Mouse (Mus musculus) monocyte, adult 5-6 weeks (primary cell): ENCODE data around the gene Map3k11. TPM values are rescaled to one million over a fixed set of nuclear protein-coding genes. Genes with fewer than 3 reads are reported as not detected.
"Not testable (repeated sequence)": the region's sequence is repeated elsewhere in the genome, so short reads cannot be mapped to it uniquely, and the experiment has no call there.

Experiments used
- ATAC-seq: fragments of 153-309, 156-312 bp; replicated peaks from 2 replicates; pipeline ENCODE4 v1.8.0; 2017; ENCODE audit warnings: mild to moderate bottlenecking; ENCODE audit not compliant: low TSS enrichment, insufficient number of reproducible peaks, severe bottlenecking, poor library complexity, low FRiP score
- total RNA-seq: library from RNA; stranded (forward); fragments of 200-1000, 200-491, 200-594 nt; gene quantifications from 3 replicates; pipeline ENCODE4 v1.2.3, GENCODE M21; 2017

The Map3k11 gene
- total RNA-seq, 1 experiment from 2014 or later, result 46.8 TPM

DNA sequence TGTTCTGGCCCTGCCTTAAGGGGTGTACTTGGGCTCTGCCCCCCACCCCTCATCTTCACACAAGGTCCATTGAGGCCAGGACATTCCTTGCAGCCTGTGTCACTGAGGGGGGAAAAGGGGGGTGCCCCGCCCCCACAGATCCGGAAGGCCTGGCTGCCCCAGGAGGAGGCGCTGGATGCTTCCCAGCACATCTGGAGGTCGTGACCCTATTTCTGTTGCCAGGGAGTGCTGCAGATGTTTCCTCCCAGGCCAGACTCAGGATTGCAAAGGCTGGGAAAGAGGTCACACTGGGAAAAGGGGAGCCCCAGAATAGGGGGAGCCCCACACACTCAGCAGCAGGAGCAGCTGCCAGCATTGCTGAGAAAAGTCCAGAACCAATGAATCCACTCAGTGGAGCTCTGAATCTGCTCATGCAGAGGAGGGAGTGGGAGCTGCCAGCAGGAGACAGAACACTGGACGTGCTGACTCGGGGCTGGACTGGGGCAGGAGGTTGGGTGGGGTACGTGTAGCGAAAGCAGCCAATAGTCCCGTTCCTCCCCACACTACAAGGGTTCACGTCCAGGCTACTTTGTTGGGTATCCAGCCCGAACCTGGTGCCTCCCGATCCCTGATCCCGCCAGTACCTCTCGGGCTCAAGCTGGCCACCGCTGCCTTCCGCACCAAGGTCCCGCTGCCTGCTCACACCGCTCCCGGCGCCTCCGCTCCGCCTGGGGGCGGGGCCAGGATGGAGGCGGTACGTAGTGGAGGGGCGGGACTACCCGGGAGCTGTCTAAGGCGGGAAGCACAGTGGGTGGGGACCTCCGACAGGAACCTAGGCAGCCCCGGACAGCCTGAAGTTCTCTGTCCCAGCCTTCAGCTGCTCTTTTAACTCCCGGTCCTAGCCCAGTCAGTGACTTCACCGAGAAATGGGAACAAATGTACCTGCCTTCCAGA is 25.3 kb upstream of the Map3k11 start, which contains the start of gene Sipa1:
Sipa1 (minus strand) TSS at position 727 of the 933 bp plus-strand sequence.
- ATAC-seq, result peak; percentile 80

DNA sequence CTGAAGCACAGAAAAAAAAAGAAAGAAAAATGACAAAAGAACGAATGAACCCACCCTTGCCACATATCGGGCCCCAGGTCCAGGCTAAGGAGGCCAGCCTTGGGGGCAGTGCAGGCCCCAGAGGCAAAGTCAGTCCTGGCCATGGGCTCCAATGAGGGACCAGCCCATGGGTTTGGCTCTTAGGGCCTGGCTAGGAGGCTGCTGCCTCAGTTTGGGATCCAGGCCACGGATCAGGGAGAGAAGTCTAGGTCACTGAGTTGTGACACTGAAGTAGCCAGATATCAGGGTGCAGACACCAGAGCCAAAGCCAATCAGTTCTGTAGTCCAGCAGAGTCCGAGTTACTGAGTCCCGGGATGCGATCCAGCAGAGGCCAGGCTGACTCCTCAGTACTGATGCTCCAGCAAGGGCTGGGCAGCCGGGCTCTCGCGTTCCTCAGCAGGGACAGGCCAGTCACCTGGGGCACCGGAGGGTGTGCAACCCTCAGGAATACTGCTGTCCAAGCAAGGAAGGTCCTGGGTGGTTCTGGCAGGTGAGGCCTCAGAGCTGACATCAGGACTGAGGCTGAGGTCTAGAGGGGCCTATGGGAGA is 23.8 kb upstream of the Map3k11 start:
- no peak for ATAC-seq

DNA sequence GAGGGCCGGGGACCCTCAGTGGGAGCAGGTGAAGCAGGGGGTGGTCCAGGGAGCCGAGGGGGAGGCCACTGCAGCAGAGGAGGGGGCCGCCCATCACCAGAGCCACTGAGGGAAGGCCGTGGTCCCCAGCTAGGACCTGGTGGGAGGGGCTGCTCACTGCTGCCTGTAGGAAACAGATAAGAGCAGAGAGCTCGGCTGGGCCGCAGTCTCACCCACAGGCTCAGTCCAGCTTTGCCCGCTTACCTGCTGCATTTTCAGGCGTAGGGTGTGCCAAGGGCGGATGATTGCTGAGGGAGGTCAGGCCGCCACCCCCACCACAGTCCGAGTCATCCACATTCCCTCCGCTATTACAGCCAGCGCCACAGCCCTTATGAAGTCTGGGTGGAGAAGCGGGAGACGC is 23.1 kb upstream of the Map3k11 start:
- ATAC-seq, result no peak

GRCm38 (mm10) chr19:5666386-5666785 is 22.2 kb upstream of the Map3k11 start:
- no peak for ATAC-seq

GRCm38 (mm10) chr19:5668372-5668771 is 20.2 kb upstream of the Map3k11 start:
- no peak for ATAC-seq

DNA sequence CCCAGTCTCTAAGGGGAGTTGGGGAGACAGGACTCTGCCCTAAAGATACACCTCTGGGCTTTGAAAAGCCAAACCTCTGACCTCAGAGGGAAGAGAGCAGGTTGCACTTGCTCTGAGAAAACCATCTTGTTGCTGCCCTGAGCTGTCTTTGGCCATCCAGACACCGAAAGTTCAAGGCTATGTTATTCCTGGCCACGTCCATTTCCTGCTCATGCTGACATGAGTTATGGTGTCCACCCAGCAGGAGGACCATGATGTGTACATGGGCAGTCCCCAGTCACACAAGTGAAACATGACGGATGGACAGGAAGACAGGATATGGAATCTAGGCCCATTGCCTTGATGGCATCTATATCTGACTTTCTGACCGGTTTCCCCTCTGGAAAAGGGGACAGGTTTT is 8.1 kb upstream of the Map3k11 start:
- no peak for ATAC-seq

GRCm38 (mm10) chr19:5684236-5684635 is 4.3 kb upstream of the Map3k11 start:
- ATAC-seq, result no peak

- ATAC-seq, result no peak
Observed at GRCm38 (mm10) chr19:5684985-5685384, 3.6 kb upstream of the Map3k11 start.

DNA sequence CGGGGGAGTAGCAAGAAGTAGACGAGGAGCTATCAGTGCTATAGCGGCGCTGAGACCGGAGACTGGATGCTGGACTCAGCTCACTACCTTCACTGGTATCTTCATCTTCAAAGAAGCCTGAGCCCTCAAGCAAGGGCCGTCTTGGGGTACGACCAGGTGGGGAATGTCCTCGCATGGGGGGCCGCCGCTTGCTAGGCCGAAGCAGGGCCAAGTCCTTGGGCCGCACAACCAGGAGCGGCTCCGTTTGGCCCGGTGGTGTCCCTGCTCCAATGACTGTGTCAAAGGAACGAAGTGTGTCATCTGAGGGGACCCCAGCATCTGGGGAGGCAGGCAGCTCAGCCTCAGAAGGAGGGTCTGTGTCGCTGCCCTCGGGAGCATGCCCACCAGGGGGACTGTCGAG is 3.1 kb upstream of the Map3k11 start:
- no peak for ATAC-seq

- ATAC-seq, result no peak
Observed at GRCm38 (mm10) chr19:5685861-5686260, 2.7 kb upstream of the Map3k11 start.

DNA sequence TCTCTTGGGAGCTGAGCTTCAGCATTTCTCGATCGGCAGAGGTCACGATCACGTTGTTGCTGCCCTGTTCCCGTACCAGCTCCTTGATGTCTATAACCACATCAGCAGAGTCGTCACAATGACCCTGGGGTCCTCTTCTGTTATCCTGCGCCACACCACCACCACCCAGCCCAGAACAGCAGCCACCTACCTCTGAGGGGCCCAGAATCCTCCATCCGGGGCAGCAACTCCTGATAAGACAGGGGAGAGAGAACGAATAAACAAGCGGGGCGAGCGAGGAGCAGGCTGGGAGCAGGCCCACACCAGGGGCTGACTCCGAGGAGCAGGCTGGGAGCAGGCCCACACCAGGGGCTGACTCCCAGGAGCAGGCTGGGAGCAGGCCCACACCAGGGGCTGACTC is 2.1 kb upstream of the Map3k11 start:
- ATAC-seq, result no peak

DNA sequence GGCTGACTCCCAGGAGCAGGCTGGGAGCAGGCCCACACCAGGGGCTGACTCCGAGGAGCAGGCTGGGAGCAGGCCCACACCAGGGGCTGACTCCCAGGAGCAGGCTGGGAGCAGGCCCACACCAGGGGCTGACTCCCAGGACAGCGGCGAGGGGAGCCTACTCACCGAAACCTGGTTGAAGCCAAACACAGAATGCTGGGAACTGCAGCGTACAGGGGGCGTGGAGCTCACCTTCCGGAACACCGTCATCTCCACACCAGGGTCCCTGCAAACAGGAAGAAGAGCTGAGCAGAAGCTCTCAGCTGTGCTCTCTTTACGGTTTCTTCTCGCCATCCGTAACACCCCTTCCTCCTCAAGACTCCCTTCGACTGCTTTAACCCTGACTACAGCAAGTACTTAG is 1.6 kb upstream of the Map3k11 start:
- not testable (repeated sequence) for ATAC-seq

DNA sequence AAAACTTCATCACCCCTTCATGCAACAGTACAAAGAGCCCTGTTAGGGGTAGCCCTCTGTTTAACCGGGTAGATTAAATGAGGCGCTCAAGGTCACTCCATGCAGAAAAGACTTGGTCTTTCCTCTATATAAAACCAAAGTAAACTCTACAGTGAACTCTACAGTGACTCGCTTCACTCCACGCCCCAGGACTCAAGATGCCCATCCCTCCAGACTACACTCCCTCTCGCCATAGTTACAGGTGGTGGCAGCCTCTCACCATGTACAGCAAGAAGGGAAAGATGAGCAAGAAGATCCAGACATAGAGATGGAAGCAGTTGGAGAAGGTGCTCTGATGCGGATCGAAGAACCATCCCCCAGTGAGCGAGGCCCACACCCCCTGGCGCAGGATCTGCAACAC is 804 bp upstream of the Map3k11 start:
- ATAC-seq, result no peak

DNA sequence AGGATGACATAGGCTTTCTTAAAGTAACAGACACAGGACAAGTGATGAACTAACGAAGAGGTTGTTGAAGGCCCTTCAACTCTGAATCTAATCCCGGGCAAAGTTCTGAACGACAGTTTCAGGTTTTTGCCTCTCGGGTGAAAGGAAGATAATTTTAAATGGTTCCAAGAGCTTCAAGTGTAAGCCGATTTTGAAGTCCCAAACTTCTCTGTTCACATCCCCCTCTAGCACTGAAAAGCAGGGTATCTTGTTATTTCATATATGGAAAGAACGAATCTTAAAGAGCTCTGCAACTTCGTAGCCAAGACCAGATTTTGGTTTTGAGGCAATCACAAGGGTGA is 516 bp downstream of the Map3k11 start:
- ATAC-seq, result no peak

DNA sequence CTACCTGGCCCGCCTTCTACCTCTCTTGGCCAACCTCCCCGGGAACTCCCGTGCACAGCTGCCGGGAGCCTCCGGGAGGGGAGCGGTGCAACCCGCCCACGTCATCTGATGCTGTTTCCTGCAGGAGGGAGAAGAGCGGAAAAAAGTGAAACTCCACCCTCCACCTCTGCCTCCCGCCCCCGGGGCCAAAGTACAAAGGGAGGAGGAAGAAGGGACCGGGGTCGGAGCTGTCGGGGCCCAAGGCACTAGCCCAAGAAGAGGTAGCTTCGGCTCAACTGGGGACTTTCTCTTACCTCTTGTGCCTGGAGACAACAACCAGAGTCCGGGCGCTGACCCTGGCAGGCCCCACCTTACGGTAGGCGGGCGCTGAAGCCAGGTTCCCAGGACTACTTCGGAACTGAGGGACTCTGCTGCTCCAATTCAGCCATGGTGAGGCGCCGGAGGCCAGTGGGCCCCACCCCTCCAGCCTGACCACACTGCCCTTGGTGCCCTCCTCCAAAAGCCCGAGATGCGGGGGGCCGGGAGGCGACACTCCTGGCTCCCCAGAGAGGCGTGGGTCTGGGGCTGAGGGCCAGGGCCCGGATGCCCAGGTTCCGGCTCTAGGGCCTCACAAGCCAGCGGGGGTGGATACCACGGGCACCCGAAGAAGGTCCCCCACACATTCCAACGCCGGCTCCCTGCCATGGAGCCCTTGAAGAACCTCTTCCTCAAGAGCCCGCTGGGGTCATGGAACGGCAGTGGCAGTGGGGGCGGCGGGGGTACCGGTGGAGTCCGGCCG is 1.2 kb downstream of the Map3k11 start:
- ATAC-seq, result peak; percentile 46

DNA sequence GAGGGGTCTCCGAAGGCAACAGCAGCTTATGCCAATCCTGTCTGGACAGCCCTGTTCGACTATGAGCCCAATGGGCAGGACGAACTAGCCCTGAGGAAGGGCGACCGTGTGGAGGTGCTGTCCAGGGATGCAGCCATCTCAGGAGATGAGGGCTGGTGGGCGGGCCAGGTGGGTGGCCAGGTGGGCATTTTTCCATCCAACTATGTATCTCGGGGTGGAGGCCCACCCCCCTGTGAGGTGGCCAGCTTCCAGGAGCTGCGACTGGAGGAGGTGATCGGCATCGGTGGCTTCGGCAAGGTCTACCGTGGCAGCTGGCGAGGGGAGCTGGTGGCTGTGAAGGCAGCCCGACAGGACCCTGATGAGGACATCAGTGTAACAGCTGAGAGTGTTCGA is 1.8 kb downstream of the Map3k11 start:
- no peak for ATAC-seq

- no peak for ATAC-seq
Observed at GRCm38 (mm10) chr19:5691601-5692000, 3.1 kb downstream of the Map3k11 start.

DNA sequence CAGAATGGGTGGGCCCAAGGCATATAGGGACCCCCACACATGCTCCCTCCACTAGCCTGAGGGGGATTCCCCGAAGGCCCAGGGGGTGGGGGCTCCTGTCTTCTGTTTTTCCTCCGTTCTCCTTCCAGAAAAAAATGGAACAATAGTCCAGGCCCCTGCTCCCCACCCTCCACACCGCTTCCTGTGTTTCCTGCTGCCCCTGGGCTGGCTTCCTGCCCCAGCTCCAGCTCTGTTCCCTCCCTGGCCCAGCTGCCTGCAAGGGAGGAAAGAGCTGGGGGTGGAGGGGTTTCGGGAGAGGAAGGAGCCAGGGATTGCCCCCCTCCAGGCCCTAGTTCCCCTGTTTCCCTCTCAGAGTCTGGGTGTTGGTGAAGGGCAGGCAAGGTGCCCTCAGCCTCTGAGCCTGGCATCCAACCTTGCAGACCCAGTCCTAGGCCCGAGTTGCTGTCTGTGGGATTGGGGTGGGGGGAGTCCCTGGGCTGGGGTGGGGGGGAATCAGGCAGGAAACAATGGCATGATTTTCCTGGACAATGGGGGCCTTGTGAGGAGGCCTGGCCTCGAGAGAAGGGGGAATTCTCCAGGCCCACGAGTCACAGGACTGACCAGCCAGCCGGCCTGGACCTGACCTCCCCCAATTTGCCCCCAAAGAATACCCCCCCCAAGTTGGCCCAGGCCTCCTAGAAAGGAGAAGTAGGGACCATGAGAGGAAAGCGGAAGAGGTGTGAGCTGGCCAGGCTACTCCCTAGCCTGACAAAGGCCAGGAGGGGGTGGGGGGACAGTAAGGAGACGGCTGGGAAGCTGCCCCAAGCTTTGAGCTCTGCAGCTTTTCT is 3.8 kb downstream of the Map3k11 start:
- ATAC-seq, result 0 out of 2 replicates have a peak, but pooled peaks have one; percentile 13

GRCm38 (mm10) chr19:5692913-5693396 is 4.4 kb downstream of the Map3k11 start:
- no peak for ATAC-seq
